Mouse (Mus musculus) CD8-positive naive resting alpha-beta T cell, adult 2 months (primary cell): ENCODE data around the gene Scrg1.
"Not testable (repeated sequence)": the region's sequence is repeated elsewhere in the genome, so short reads cannot be mapped to it uniquely, and the experiment has no call there.

ENCODE experiments used
- DNase-seq, 2 experiments: peaks; one replicate each; pipeline ENCODE4 v3.0.0; 2022; ENCODE audit warnings: low read depth in 2 of 2, low spot score in 2 of 2

Gene Scrg1

DNA sequence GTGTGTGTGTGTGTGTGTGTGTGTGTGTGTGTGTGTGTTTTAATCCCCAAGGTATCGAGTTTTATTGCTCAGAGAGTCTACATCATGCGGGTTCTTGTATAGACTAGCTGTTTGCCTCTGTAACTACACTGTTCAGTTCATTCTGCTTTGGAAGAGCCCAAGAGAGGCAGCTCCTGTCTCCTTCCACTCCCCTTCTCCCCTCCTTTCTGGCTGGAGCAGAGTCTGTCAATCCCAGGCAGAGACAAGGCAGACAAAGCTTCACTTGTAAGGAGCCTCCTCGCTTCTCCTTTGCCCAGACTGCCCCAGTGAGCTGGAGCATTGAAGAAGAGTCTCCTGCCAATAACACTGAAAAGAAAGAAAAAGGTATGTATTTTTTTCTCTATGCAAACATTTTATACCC, at the start of gene Scrg1:
Scrg1 (plus strand) TSS at position 159 of the 400 bp plus-strand sequence.
- DNase-seq = no peak

DNA sequence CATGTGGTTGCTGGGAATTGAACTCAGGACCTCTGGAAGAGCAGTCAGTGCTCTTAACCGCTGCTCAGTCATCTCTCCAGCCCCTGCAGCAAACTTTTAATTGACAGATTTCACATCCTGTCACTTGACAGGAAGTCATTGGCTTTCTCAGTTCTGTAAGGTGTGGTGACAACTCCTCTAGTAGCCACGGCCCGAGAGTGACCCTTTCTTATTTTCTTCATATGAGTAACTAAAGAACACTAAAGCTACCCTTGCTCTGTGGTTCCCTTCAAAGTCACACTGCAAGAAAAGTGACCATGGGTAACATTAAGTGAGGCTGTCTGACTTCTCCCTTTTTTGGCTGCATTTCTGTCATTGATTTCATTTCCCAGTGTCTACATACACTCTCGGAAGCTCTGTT, 49.4 kb upstream of the Scrg1 start:
- no peak for DNase-seq

DNA sequence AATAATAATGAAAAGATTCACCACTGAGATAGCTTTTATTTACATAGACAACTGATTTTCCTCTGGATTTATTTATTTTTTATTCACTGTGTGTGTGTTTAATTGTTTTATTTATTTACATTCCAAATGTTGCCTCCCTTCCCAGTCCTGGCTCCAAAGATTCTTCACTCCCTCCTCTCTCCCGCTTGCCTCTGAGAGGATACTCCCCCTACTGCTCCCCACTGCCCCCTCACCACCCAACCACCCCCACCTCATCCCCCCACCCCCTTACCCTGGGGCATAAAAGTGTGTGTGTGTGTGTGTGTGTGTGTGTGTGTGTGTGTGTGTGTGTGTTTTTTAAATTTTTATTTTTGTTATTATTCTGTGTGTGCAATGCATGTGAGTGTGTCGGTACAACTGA, 46.4 kb upstream of the Scrg1 start:
- no peak for DNase-seq

DNA sequence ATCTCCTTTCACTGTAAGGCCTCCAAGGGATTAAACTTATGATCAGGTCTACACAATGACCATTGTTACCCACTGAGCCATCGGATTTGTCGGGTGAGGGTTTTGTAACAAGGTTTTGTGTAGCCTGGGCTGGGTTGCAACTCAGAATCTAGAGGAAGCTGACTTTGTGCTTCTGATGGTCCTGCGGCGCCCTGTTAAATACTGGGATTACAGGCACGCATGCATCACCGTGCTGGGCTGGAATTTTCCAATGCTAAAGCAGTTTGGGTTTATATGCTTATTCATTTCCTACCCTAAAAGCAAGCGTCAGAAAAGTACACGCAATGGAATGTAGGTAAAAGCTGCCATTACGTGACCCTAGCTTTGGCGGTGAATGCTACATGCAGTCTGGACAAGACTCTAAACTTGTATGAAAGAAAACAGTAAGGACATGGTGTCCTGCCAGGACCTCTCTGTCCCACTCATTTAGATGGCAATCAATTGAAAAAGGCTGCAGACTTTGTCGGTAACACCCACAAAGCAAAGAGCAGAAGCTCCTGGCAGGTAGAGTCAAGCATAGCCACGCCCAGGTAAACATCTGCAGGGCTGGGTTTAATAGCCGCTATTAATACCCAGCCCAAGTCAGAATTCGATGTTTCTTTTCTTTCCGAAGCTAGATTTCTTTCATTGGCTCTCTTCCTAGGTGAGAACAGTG, 45.8 kb upstream of the Scrg1 start:
- no peak for DNase-seq

DNA sequence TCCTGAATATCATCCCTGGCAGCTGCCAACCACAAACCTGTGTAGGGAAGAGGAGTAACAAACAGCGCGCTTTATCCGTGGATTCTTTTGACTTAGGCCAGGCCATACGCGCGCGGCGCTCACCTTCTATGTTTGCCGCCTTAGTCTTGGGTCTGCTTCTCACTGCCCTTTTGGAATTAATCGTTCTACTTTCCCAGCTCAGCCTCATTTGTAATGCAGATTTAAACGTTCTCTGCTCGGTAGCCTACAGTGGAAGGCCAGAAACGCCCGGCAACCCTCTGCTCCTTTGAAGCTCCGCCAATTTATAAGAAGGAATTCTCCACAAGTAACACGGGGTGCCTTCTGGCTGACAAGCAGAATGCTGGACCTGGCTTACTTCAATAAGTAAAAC, 45.3 kb upstream of the Scrg1 start:
- no peak for DNase-seq

DNA sequence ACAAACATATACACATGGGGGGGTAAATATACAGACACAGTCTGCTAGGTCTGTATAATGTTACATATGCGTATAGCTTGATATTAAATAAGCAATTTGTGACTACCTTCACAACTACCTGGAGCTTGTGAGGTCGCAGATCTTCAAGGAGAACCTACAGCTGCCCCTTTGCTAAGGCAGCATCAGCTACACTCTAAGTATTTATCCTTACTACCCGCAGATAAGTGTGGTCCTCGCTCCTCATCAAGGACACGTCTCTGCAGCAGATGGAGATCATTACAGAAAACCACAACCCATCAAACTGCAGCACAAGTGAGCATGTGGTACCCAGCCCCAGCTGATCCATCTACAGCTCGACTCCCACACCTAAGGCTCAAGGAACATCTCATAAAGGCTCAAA, 44.4 kb upstream of the Scrg1 start:
- DNase-seq = no peak

DNA sequence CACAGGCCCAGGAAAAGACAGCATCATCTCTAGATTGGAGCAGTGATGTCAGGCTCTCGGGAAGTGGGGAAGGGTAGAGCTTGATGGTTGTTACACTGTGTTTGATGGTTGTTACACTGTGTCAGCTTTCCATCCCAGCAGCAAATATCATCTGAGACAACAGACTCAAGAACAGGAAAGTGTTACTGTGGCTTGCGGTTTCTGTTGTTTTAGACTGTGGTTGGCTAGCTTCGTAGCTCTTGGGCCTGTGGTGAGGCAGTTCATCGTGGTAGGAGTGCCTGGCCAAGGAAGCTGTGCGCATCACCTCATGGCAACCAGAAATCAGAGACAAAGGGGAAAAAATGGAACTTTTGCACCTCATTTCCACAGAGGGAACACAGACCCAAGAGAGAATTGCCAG, 38.9 kb upstream of the Scrg1 start:
- DNase-seq = no peak

DNA sequence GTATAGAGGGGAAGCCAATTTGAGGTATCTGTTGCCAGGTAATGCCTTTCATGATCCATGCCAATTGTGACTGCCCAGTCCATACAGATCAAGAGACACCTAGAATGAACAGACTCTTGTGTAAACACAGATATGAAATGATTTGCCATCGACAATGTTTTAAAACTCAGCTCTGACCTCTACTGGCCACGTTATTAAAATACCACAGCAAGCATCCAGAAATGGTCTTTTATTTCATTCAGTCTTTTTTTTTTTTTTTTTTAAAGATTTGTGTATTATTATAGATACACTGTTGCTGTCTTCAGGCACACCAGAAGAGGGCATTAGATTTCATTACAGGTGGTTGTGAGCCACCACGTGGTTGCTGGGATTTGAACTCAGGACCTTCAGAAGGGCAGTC, 29.6 kb upstream of the Scrg1 start:
- DNase-seq = no peak

DNA sequence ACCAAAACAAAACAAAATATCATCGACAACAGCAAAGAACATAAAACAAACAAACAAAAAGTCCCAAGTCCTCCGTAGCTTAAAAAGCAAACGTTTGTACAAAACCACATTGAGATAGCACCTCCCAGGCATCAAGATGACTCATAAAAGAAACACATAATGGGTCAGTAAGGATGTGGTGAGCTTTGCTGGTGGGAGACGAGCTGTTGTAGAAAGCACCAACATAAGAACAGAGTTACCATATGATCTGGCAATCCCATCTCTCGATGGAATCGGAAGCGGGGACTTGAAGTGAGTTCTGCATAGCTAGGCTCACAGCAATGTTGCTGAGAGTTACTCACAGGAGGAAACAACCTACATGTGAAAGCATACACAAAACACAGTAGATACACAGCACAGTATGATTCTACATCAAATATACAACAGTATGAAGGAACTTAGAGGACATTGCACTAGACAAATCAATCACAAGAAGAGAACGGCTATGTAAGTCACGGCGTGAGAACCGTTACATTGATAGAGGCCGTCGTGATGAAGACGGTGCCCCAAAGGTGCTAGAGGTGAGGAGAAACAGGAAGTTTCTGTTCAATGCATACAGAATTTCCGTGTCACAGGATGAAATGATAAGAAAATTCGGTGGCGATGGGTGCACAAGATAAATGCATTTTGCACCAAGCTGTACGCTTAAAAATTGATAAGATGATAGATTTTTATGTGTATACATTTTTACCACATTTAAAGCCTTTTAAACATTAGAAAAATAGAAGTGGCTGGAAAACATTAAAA, 27.9 kb upstream of the Scrg1 start:
- peak in 1 of 2 experiments; percentile 18 for DNase-seq

DNA sequence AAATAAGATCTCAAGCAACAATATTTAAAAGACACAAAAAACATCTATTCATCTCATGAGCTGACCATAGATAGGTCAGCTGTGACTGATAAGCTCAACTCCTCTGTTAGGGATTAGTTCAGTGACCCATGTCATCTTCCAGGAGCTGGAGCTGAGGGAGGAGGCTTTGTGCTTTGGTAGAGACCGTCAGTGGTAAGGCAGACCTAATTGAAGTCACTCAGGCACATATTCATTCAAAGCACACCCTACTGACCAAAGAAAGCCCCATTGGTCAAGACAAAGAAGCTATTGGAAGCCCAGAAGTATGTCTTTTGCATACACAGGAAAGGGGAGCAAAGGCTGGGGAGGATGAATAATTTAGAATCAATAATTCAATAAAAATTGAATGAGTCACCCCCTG, 27.2 kb upstream of the Scrg1 start:
- DNase-seq = no peak

DNA sequence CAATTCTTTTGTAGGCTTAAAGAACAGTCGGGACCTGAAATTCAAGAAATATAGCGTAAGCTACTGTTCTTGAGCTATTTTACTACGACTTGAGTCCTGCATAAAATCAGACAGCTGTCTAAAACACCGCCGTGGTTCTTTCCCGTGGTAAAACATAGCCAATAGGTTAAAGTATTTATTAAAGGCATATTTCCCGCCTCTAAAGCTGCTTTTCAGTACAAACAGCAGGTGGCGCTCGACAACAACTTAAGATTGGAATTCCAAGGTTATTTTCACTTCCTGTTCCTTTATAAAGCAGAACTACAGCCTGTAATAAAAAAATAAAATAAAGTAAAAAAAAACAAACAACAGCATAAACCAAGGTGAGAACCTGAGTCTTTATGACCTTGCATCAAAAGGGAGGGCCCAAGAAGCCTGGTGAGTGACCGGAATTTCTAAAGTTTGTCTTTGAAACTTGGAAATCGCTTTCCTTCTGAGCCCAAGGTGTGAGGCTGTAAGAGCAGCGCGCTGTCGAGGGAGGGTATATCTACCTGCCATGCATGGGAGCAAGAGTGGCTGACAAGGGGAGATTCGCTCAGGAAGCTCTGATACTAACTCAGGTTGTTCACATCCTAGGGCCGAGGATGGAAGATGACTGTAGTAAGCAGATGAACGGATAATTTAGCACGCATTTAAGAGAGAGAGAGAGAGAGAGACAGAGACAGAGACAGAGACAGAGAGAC, 26.4 kb upstream of the Scrg1 start:
- peak; percentile 15 to 51 for DNase-seq

DNA sequence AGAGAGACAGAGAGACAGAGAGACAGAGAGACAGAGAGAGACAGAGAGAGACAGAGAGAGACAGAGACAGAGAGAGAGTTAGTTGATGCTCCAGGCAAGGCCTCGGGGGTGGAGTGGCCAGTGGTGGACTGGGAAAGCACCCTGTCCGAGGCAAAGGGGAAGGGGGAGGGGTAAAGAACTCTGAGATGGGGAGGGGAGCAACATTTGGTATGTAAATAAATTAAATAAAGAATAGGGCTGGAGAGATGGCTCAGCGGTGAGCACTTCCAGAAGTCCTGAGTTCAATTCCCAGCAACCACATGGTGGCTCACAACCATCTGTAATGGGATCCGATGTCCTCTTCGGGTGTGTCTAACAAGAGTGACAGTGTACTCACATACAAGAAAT, 25.8 kb upstream of the Scrg1 start:
- not testable (repeated sequence) for DNase-seq

DNA sequence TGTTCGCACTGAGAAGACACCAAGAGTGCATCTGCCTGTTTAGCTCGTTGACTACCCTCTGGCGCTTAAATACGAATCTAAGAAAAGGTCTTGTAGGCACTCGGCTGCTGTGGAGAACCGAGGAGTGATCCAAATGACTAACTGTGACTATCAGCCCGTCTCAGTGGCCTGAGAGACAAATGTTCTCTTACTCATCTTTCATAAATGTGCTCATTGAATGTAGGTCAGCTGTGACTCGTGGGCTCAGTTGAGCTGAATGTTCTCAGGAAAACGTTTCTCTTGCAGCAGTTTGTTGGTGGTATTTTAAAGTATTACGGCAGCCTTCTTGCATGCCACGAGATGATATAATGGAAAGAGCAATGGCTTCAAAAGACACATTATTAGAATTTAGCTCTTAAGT, 24.8 kb upstream of the Scrg1 start:
- DNase-seq = no peak

DNA sequence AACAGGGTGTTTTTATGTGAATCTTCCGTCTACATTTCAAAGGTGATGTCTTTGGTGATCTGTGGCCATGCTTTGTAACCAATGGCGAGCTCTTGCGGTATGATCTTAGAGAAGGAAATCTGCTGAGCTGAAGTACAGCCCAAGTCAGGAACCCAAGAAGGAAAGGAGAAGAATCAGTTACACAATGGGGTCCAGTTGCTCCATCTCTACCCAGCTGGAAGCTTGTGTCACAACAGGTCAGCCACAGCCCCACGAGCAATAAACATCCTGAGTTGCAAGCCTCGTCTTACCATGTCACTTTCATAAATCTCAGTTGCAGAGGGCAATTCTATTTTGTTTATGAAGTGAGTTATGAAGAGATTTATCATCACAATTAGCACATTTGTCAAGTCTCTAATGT, 22.9 kb upstream of the Scrg1 start:
- DNase-seq = no peak

DNA sequence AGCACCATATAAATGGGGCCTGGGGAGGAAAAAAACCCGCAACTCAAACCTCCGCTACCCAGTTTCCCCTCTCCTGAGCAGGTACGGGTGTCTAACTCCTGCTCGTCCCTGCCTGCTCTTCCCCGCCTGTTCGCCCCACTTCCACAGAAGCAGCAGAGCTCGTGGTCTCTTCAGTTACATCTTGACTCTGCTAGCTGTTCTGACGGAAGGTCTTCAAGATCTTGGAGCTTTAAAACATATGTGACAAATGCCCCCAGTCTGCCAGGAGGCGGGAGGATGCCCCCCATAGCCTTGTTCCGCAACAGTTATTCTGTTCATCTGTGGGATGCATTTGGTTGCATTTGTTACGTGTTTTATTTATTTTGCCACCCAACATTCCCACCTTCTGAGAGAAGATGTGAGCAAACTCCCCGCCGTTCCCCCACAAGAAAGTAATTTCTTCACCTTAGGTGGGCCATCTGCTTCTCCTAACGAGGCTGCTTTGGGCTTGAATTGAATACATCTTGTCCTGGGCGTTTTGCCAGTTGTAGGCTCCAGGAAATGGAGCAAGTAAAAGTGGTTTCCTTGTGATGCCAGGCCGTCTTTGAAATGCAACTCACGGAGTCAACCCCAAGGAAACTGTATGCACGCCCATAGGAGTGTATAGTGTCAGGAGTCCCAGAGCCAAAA, 19.8 kb upstream of the Scrg1 start:
- DNase-seq = no peak

DNA sequence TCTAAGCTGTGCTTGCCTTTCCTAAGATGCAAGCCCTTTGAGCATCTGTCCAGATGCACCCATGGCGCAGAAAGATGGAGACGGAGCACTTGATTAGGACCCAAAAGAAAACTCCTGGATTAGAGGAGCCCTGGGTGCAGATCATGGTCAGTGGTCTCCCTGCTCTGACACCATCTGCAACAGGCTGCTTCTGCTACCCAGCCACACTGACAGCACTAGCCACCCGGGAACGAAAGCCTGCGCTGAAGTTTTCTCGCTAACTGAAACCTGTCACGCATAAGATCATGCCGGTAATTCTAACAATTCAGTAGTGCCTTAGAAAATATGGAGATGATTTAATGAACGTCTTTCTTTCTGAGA, 19.3 kb upstream of the Scrg1 start:
- no peak for DNase-seq

DNA sequence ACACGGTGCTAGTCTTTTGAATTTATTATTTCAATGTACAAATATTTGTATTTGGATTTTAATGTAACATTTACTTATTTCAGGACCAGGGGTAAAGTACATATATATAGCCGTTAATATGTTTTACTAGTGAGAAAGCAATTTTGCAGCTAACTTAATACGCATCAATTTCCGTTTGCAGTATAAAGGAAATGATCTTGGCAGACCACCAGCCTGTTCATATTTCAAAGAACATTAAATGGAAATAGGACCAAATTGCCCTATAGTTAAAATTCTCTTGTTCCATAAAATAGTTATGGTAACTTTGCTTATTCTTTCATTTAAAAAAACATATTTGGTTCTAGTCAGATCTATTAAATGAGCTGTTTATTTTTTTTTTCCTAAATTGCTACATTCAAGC, 14.6 kb upstream of the Scrg1 start:
- no peak for DNase-seq

DNA sequence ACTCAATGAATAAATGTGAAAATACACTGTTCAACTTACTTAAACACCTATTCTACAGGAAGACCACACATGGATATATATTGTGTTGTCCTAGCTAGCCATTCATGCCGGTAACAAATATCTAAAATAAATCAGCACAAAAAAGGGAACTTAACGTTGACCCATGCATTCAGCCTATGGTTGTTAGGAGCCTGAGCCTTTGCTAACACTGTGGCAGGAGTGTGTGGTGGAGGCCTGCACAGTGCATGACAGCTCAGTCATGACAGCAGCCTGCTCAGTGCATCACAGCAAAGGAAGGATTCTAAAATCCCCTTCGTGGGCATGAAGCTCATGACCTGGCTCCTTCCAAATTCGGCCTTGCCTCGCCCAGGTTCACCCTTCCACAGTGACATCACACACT, 14.2 kb upstream of the Scrg1 start:
- no peak for DNase-seq

DNA sequence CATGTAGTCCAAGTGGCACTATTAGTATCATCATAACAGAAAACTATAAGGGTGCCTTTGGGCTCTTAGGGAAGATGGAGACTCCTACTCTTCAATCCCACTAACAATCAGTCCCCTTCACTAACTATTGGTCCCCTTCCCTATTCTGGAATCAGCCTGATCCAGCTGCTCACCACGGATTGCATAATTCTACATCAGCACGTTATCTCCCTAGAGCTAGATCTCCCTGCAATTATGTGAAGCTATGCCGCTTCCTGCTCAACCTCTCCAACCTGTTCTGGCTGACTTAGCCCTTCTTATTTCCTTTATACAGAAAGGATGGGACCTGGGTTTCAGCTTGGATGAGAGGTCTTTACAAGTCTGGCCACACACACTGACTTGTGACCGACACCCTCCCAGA, 12.4 kb upstream of the Scrg1 start:
- DNase-seq = no peak

DNA sequence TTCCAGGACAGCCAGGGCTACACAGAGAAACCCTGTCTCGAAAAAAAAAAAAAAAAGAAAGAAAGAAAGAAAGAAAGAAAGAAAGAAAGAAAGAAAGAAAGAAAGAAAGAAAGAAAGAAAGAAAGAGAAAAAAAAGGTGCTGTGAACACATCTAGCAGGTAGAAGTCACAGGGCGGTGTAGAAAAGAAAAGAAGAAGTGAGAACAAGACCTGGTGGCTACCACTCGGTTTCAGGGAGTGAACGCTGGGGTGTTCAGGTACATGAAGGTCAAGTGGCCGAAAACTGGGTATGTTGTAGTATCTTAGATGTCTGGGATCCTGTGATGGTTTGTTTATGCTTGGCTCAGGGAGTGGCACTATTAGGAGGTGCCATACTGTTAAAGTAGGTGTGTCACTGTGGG, 9.8 kb upstream of the Scrg1 start:
- not testable (repeated sequence) for DNase-seq

DNA sequence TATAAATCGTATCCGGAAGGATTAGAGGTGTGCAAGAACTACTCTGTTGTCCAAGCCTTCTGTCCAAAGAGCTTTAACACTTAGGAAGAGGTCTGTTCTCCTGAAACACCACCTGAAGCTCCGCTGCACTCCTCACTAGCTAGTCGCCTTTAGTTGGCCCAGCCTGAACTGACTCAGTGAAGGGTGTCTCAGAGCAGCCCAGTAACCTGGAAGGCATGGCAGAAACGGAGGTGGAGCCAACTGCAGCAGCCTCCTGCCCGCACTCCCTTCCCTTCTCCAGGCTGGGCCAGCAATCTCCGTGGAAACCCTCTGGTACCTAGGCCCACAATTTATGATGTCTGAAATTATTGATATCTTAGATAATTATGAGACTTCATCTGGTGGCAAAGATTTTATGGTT, 5.0 kb upstream of the Scrg1 start:
- DNase-seq = no peak

DNA sequence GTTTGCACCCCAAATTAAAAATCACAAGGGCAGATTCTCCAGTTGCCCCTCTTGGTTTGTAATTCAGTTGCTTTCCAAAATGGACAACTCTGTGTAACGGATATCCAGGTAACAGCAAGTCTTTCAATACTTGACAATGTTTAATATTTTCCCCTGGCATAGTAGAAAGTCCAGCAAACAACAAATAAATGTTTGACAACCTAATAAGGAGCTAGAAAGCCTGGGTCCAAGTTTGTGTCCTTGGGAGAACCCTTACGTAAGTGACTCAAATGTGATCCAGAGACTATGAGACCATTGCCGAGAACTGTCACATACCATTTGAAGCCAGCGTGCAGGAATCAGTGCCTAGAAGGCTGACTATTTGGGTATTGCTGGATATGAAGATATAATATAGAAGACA, 3.8 kb upstream of the Scrg1 start:
- DNase-seq = no peak
